Mouse (Mus musculus) thymus, adult 2 months (tissue): ENCODE data around the gene Lhcgr.

Experiments used
- CTCF ChIP-seq: fragments of 200-500 bp; IDR thresholded peaks from 2 replicates; pipeline ENCODE4 v1.5.1; 2012; ENCODE audit warnings: mild to moderate bottlenecking, control low read depth, low read length, moderate library complexity, borderline replicate concordance; ENCODE audit not compliant: control insufficient read depth, poor library complexity, insufficient read depth; ENCODE audit errors: extremely low read depth
- POLR2A ChIP-seq: fragments of 200-500 bp; IDR thresholded peaks from 2 replicates; pipeline ENCODE4 v1.6.1; 2012; ENCODE audit warnings: mild to moderate bottlenecking, low read length, control low read depth, moderate library complexity; ENCODE audit not compliant: control insufficient read depth, poor library complexity, insufficient read depth; ENCODE audit errors: extremely low read depth

DNA sequence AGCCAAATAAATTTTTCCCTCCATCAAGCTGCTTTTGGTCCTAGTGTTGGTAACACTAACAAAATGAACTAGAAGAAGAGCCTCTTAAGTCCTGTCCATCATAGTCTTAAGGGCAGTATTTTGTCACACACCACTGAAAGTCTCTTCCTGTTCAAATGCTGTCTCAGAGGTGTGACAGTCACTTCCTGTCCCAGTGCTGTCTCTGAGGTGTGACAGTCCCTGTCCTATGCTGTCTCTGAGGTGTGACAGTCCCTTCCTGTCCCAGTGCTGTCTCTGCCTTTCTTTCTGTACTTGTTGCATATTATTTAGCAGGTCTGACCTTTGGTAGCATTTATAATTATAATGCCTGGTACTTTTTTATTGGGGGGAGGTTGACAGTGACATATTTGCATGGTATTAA lies 90.9 kb downstream of the Lhcgr start:
- TF ChIP-seq POLR2A (no peak), CTCF (no peak)
